Mouse (Mus musculus): ENCODE measurements around the gene Lca5l. TPM values are rescaled to one million over a fixed set of nuclear protein-coding genes. Genes with fewer than 3 reads are reported as not detected.
A peak's percentile ranks its signal among the peaks of the same experiment; 100 is the strongest.

Lca5l gene
- total and polyA plus RNA-seq, 2 experiments from 2014 or later, result 2.1 to 3.9 TPM

GRCm38 (mm10) chr16:96201485-96202232 is 9.6 kb upstream of the Lca5l start:
- H3K36me3 ChIP-seq (ENCODE audit: insufficient read depth), result no peaks in the 10 kb centered on the region
- DNase-seq (no peak), ATAC-seq (no peak)
- no peaks in the 10 kb centered on the region for H3K27me3 ChIP-seq (ENCODE audit: insufficient read depth, low read length)
- H3K4me2 ChIP-seq (ENCODE audit: low read depth), result no peak overlapping the region
- no peak overlapping the region for H3K27ac ChIP-seq (ENCODE audit: low read depth, low read length)
- no peak overlapping the region for H3K9ac ChIP-seq
- 87% methylated on average over 11 of the region's 11 CpGs for WGBS
- H3K9me3 ChIP-seq (ENCODE audit: low read length), result no peaks in the 10 kb centered on the region
- TF ChIP-seq CTCF (IDR thresholded peaks at IDR 0.05; ENCODE audit: low read depth), result no peak
- H3K4me1 ChIP-seq (ENCODE audit: insufficient read depth), result no peaks in the 10 kb centered on the region
- H3K4me3 ChIP-seq (ENCODE audit: low read depth, low read length), result no peak overlapping the region

- WGBS, result 27% methylated on average over 9 of the region's 9 CpGs
- Histone ChIP-seq H3K27ac (ENCODE audit: low read depth, low read length) (no peak overlapping the region), H3K4me3 (ENCODE audit: low read depth, low read length) (peak overlapping the region; percentile 14; the same call in 1 of the 2 replicates), H3K9ac (no peak overlapping the region), H3K9me3 (ENCODE audit: low read length) (no peaks in the 10 kb centered on the region), H3K36me3 (ENCODE audit: insufficient read depth) (no peaks in the 10 kb centered on the region), H3K4me2 (ENCODE audit: low read depth) (peak overlapping the region; percentile 44), H3K27me3 (ENCODE audit: insufficient read depth, low read length) (no peaks in the 10 kb centered on the region), H3K4me1 (ENCODE audit: insufficient read depth) (no peaks in the 10 kb centered on the region)
- DNase-seq (no peak), ATAC-seq (no peak)
- no peak for TF ChIP-seq CTCF (IDR thresholded peaks at IDR 0.05; ENCODE audit: low read depth)
These were observed 8.6 kb upstream of the Lca5l start for GRCm38 (mm10) chr16:96200702-96201028.

DNA sequence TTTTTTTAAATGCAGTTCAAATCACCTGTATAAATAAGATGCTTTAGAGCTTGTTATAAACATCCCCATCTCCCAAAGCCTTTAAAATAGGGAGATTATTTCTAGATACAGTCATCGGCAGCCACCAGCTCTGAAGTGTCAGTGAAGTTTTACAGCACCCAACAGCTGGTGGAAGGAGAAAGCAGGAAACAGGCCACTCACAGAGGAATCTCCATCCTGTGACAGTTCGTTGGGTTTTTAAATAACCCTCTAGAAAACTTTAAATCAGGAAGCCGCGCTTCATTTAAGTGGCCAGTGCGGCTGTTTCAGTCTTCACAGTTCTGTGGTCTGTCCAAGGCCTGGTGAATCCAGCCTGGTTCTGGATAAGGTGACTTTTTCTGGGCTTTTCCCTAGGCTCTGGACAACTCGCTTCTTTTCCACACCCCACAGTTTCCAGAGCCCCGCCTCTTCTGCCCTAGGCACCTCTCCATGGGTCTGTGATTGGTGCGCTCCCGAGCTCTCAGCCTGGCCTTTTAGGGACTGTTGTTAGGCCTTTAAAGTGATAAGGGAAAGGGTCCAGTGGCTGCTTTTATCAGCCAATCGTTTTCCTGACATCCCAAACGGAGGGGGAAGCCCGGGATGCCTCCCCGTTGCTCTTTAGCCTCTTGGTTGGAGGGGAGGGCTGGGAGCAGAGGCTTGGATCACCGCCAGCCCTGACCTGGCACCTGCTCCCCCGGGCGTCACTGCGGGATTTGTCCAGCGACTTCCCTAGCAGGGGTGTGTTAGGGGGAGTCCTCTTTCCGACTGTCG is 8.0 kb upstream of the Lca5l start, which contains the start of gene Sh3bgr:
Gene Sh3bgr (plus strand): TSS at position 538 of the 789 bp plus-strand sequence.
- Histone ChIP-seq H3K4me2 (ENCODE audit: low read depth) (peak within 1 kb of the TSS; percentile 44), H3K27ac (ENCODE audit: low read depth, low read length) (no peak within 1 kb of the TSS), H3K27me3 (ENCODE audit: insufficient read depth, low read length) (no peaks in the 10 kb centered on the region), H3K9me3 (ENCODE audit: low read length) (no peaks in the 10 kb centered on the region), H3K4me1 (ENCODE audit: insufficient read depth) (no peaks in the 10 kb centered on the region), H3K9ac (no peak within 1 kb of the TSS), H3K36me3 (ENCODE audit: insufficient read depth) (no peaks in the 10 kb centered on the region), H3K4me3 (ENCODE audit: low read depth, low read length) (peak within 1 kb of the TSS; percentile 14; the same call in 1 of the 2 replicates)
- TF ChIP-seq CTCF (IDR thresholded peaks at IDR 0.05; ENCODE audit: low read depth), result no peak
- DNase-seq (no peak), ATAC-seq (peak; percentile 70)
- 10% methylated on average over 20 of the region's 20 CpGs for WGBS

DNA sequence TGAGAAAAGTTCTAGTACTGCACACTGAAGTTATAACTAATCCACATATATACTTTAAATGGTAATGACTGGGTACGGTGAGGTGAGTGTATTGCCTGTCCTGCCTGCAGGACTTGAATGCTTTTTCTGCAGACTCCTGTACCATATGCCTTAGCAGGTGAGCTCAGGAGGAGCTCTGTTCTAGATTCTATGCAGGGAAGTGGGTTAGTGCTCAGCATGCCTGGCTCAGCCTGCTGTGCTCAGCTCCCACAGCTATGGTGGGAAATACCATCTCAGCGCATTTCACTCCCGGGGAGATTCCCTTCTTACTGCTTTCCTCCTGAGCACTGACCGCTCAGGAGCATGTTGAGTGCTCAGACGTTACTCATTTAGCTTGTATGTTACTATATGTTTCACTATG is 4.5 kb downstream of the Lca5l start:
- WGBS, result 87% methylated on average over 5 of the region's 5 CpGs
- DNase-seq (no peak), ATAC-seq (no peak)
- Histone ChIP-seq H3K9me3 (ENCODE audit: low read length) (no peaks in the 10 kb centered on the region), H3K4me1 (ENCODE audit: insufficient read depth) (peaks cover 6% of the 10 kb centered on the region; the same call in 1 of the 2 replicates), H3K4me2 (ENCODE audit: low read depth) (no peak overlapping the region), H3K27me3 (ENCODE audit: insufficient read depth, low read length) (no peaks in the 10 kb centered on the region), H3K4me3 (ENCODE audit: low read depth, low read length) (no peak overlapping the region), H3K27ac (ENCODE audit: low read depth, low read length) (no peak overlapping the region), H3K9ac (no peak overlapping the region), H3K36me3 (ENCODE audit: insufficient read depth) (no peaks in the 10 kb centered on the region)
- no peak for TF ChIP-seq CTCF (IDR thresholded peaks at IDR 0.05; ENCODE audit: low read depth)

DNA sequence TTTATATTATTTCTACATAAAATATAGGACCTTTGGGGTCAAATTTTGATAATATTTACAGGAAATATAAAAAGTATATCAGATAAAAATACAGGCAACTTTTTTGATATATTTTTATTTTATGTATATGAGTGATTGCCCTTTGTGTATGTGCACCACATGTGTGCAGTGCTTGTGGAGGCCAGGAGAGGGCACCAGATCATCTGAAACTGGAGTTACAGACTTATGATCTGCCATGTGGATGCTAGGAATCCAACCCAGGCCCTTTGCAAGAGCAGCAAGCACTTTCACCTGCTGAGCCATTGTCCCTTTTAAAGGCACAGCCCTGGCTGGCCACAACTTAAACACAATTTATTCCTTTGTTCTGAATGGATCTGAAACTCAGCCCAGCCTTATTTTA is 12.9 kb downstream of the Lca5l start:
- no peaks in the 10 kb centered on the region; the same call in 1 of the 2 replicates for H3K36me3 ChIP-seq (ENCODE audit: insufficient read depth)
- ATAC-seq, result no peak
- H3K4me1 ChIP-seq (ENCODE audit: insufficient read depth), result no peaks in the 10 kb centered on the region
- H3K9ac ChIP-seq, result no peak overlapping the region
- H3K4me2 ChIP-seq (ENCODE audit: low read depth), result no peak overlapping the region
- H3K9me3 ChIP-seq (ENCODE audit: low read length), result no peaks in the 10 kb centered on the region
- DNase-seq, result no peak
- H3K4me3 ChIP-seq (ENCODE audit: low read depth, low read length), result no peak overlapping the region
- no peaks in the 10 kb centered on the region for H3K27me3 ChIP-seq (ENCODE audit: insufficient read depth, low read length)
- no peak for TF ChIP-seq CTCF (IDR thresholded peaks at IDR 0.05; ENCODE audit: low read depth)
- no peak overlapping the region for H3K27ac ChIP-seq (ENCODE audit: low read depth, low read length)

- H3K27ac ChIP-seq (ENCODE audit: low read depth, low read length), result no peak overlapping the region
- H3K9ac ChIP-seq, result no peak overlapping the region
- TF ChIP-seq CTCF (IDR thresholded peaks at IDR 0.05; ENCODE audit: low read depth), result no peak
- no peaks in the 10 kb centered on the region for H3K4me1 ChIP-seq (ENCODE audit: insufficient read depth)
- no peak overlapping the region for H3K4me2 ChIP-seq (ENCODE audit: low read depth)
- 40% methylated on average over 2 of the region's 2 CpGs for WGBS
- no peaks in the 10 kb centered on the region for H3K9me3 ChIP-seq (ENCODE audit: low read length)
- no peak for DNase-seq
- H3K36me3 ChIP-seq (ENCODE audit: insufficient read depth), result no peaks in the 10 kb centered on the region; the same call in 1 of the 2 replicates
- no peak for ATAC-seq
- no peak overlapping the region for H3K4me3 ChIP-seq (ENCODE audit: low read depth, low read length)
- no peaks in the 10 kb centered on the region for H3K27me3 ChIP-seq (ENCODE audit: insufficient read depth, low read length)
These were observed 16.7 kb downstream of the Lca5l start for GRCm38 (mm10) chr16:96175399-96175798.

- Histone ChIP-seq H3K4me1 (ENCODE audit: insufficient read depth) (no peaks in the 10 kb centered on the region), H3K4me2 (ENCODE audit: low read depth) (no peak overlapping the region), H3K27me3 (ENCODE audit: insufficient read depth, low read length) (no peaks in the 10 kb centered on the region), H3K9ac (no peak overlapping the region), H3K36me3 (ENCODE audit: insufficient read depth) (no peaks in the 10 kb centered on the region), H3K27ac (ENCODE audit: low read depth, low read length) (no peak overlapping the region), H3K9me3 (ENCODE audit: low read length) (no peaks in the 10 kb centered on the region), H3K4me3 (ENCODE audit: low read depth, low read length) (no peak overlapping the region)
- TF ChIP-seq CTCF (IDR thresholded peaks at IDR 0.05; ENCODE audit: low read depth), result no peak
- DNase-seq, result no peak
- 71% methylated on average over 8 of the region's 8 CpGs for WGBS
- no peak for ATAC-seq
These were observed 18.4 kb downstream of the Lca5l start for GRCm38 (mm10) chr16:96173648-96174047.
